Mouse (Mus musculus) spleen, adult 2 months (tissue): ENCODE data around the gene Gm17387.

Source experiments
- CTCF ChIP-seq: fragments of 200-500 bp; IDR thresholded peaks from 2 replicates; pipeline ENCODE4 v1.5.1; 2011; ENCODE audit warnings: mild to moderate bottlenecking, inconsistent platforms; ENCODE audit not compliant: insufficient read depth, insufficient read length, insufficient replicate concordance; ENCODE audit errors: extremely low read depth
- POLR2A ChIP-seq: fragments of 200-500 bp; IDR thresholded peaks from 2 replicates; pipeline ENCODE4 v1.6.1; 2011; ENCODE audit warnings: low read depth, low read length, inconsistent platforms

DNA sequence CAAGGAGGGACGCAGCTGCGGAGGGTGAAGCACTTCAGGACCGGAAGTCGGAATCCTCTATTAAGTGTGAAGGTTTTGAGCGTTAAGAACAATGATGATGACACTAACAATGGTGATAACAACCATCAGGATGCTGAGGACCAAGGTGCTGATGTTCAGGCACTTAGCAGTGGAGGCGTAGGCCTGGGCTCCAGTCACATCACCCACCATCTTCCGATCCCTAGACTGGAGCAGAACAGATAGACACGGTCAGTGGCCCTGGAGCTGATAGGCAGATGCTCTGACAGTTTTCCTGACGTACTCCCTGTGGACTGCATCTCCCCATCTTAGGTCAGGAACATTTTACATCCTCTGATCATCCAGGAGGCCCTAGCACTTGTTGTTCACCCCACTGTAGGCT, 19.3 kb upstream of the Gm17387 start:
- TF ChIP-seq CTCF (no peak), POLR2A (no peak)
